Mouse (Mus musculus): ENCODE data around the gene Gm10295. TPM values are rescaled to one million over a fixed set of nuclear protein-coding genes. Genes with fewer than 3 reads are reported as not detected.

The Gm10295 gene
- polyA plus RNA-seq, 1 experiment from 2014 or later: not detected

DNA sequence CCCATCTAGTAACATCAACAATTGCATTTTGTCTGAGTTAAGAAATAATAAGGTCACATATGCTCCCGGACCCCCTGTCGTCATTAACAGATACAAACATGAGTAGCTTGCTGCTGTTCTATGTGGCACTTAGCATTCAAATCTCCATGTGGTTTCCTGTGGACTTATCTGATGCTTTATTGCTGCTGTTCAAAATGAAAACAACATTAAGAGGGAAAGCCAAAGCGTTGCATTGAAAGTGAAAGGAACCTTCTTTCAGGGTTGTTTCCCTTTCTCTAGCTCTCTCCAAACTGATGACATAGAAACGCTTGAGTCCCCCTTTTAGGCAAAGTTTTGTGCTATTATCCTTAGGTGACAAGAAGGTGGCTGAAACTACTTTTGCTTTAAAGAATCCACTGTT, 48.6 kb downstream of the Gm10295 start:
- no peak overlapping the region for H3K27ac ChIP-seq (ENCODE audit: low read depth, low read length)
- H3K9me3 ChIP-seq (ENCODE audit: control insufficient read depth, low read length): no peaks in the 10 kb centered on the region
- H3K9ac ChIP-seq (replicated peaks; ENCODE audit: low read depth, low read length): no peak overlapping the region
- H3K4me2 ChIP-seq (ENCODE audit: low read depth, low read length): no peak overlapping the region
- H3K27me3 ChIP-seq (ENCODE audit: control insufficient read depth, insufficient read depth, low read length): no peaks in the 10 kb centered on the region
- ATAC-seq (ENCODE audit: low read depth): no peak
- no peaks in the 10 kb centered on the region for H3K36me3 ChIP-seq (ENCODE audit: control insufficient read depth, insufficient read depth, low read length)
- H3K4me1 ChIP-seq (ENCODE audit: control insufficient read depth, insufficient read depth, low read length): 0 out of 2 replicates have a peak, but pooled peaks cover 3% of the 10 kb centered on the region
- no peak overlapping the region for H3K4me3 ChIP-seq (ENCODE audit: low read depth, low read length)
- 80% methylated on average over 4 of the region's 4 CpGs for WGBS
